Mouse (Mus musculus) heart, postnatal 4 days (tissue): Measurements from ENCODE around the gene Ifit3b. TPM values are rescaled to one million over a fixed set of nuclear protein-coding genes. Genes with fewer than 3 reads are reported as not detected.
"Not testable (repeated sequence)": the region's sequence is repeated elsewhere in the genome, so short reads cannot be mapped to it uniquely, and the experiment has no call there.

Source experiments
- DNase-seq: peaks from one replicate; pipeline ENCODE4 v3.0.0; 2021
- total RNA-seq, 2 experiments: library from RNA; stranded (reverse); gene quantifications; 2 replicates each; pipeline ENCODE4 v1.2.3; 2021

The Ifit3b gene
- total RNA-seq: under 1 TPM in 1 of 2 experiments, not detected in 1; 0.45 TPM

DNA sequence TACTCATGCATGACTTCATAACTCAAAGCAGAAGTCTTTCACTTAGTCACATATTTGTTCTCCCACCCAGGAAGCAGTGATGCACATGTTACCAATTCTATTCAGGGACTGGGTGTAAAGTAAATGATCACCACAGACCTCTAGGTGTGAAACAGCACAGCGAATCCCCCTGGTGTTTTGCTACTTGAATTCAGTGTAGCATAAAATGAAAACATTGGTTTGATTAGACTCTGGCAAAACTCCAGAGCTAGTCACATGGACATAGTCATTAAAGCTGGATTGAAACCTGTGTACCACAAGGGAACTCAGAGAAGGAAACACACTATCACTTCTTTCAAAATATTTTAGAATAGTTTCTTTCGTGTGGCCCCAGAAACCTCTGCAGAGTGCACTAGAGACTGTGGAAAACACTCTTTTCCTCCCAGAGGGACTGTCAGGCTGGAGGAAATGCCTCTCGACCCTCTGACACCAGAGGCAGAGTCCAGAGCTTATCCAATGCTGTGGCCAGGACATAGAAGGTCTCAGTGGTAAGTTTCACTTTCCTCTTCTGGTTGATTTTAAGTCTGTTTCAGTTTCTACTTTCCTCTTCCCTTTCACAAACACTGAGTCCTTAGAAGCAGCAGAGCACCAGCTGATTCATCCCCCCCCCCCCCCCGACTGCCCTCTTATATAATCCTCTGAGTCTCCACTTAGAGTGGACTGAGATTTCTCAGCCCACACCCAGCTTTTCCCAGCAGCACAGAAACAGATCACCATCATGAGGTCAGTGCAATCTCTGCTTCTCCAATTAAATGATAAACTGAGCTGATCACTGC lies at the start of gene Ifit3b:
Gene Ifit3b (plus strand): TSS at position 734 of the 815 bp plus-strand sequence.
- not testable (repeated sequence) for DNase-seq

DNA sequence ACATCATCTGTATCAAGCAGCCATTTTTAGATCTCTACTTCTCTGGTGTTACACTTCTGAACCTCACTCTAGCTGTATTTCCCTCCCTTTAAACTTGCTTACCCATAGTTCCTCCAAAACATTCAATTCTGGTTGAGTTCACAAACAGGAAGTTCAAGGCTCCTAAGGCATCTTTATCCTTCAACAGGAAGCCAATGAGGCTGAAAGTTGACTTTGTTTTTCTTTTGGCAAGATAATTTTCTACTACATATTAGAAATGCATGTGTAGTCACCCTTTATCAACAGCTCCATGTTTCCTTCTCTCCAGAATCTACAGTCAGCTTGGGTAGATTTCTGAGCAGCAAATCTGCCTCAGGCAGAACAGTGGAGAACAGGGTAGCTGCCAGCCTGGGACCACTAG lies 45.2 kb upstream of the Ifit3b start:
- no peak for DNase-seq

- DNase-seq: no peak
Measured at GRCm38 (mm10) chr19:34566178-34566784, 41.5 kb upstream of the Ifit3b start.

DNA sequence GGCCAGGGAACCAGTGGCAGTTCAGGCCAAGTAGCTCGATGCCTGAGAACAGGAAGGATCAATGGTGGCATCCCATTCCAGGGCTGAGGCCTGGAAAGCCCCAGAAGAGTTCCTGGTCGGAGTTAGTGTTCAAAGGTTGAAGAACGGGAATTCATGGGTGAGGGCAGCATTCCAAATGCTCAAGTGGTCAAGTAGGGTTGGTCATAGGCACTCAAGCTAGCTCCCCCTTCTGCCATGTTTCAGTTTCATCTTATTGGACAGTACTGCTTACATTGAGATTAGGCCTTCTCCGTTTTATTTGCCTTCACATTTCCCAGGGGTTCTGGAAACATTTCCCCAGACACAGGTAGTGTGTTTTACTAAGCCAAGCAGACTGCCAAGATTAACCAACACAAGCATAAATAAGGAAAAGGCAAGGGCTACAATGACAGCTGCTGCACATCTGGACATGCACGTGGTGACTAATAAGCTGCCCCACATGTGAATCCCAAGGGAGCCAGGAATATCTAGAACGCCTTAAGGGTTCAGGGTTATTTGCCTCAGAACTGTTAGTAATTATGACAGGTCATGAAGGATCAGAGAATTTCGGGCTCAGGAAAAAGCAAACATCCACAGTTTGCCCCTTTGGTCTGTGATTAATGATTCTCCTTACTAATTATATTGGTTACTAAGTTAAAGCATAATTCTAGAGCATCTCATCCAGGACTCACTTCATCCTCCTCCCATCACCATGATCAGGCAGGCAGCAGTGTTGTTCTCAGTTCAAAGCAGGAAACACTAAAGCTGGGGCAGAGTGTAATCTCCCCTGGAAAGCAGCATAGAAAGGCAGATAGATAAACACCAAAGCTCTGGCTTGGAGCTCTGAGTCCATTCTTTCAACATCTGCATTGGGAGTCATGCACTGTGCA lies 38.5 kb upstream of the Ifit3b start:
- no peak for DNase-seq

DNA sequence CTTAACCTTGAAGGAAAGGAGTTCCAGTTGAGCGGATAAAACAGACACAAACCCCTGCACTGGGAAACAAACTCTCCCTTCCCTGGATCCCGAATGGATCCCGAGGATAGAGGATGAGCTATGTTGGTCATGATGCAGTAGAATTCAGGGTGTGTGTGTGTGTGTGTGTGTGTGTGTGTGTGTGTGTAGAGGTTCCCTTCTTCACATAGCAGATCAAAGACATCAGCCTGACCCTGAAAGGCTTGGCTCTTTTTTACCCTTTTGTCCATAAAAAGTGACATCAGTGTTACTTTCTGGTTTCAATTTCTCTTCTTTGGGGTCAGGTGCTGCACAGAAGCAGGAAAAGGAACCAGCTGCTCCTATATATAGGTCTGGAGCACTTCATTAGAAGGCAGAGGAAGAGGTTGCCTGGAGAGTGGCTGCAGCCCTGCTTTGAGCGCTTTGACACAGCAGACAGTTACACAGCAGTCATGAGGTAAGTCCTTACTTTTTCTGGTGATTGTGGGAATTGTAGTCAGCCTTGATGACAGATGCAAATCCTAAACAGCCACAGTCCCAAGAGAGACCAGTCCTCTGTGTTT lies 37.8 kb upstream of the Ifit3b start:
- no peak for DNase-seq

- no peak for DNase-seq
Measured at GRCm38 (mm10) chr19:34571080-34571479, 36.7 kb upstream of the Ifit3b start.

GRCm38 (mm10) chr19:34573650-34574049 lies 34.1 kb upstream of the Ifit3b start:
- DNase-seq: no peak

- DNase-seq: no peak
Measured at GRCm38 (mm10) chr19:34577121-34577520, 30.6 kb upstream of the Ifit3b start.

DNA sequence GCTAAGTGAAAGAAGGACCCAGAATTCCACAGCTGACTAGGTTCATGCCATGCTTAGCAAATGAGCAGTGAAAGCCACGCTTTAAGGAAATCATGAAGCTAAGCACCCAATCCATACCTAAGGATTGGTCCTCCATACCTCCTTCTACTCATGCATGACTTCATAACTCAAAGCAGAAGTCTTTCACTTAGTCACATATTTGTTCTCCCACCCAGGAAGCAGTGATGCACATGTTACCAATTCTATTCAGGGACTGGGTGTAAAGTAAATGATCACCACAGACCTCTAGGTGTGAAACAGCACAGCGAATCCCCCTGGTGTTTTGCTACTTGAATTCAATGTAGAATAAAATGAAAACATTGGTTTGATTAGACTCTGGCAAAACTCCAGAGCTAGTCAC lies 25.1 kb upstream of the Ifit3b start:
- not testable (repeated sequence) for DNase-seq

- DNase-seq: not testable (repeated sequence)
Measured at GRCm38 (mm10) chr19:34583126-34583766, 24.5 kb upstream of the Ifit3b start, which contains the start of gene Ifit3. Ifit3 (plus strand) TSS chr19:34583531.

DNA sequence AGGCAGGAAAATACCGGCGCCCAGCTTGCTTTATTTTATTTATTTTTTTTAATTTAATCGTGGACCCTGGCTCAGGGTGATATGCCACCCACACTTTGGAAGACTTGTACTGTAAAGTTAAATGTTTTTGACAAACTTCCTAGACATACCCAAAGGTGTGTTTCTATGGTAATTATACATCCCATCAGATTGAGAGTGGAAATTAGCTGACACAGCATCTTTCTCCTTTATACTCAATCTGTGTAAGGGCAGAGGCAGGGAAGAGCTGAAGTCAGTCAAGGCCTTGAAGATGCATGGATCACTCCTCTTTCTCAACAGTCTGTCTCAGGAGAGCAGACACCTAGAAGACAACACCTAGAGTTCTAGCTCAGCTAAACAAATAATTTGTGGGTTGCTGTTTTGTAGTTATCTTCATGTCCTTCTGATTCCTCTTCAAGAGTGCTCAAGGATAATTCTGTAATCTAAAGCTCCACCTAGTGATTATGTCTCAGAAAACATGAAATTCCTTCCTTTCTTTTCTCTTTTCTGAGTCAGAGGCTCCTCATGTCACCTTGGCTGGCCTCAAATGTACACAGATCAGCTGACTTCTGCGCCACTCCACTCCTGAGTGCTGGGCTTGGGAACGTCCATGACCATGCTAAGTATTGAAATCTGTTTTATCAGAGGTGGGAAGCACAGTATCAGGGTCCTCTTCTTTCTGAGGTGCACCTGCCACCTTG lies 21.9 kb upstream of the Ifit3b start:
- DNase-seq: not testable (repeated sequence)

- DNase-seq: not testable (repeated sequence)
Measured at GRCm38 (mm10) chr19:34587898-34588692, 19.7 kb upstream of the Ifit3b start.

DNA sequence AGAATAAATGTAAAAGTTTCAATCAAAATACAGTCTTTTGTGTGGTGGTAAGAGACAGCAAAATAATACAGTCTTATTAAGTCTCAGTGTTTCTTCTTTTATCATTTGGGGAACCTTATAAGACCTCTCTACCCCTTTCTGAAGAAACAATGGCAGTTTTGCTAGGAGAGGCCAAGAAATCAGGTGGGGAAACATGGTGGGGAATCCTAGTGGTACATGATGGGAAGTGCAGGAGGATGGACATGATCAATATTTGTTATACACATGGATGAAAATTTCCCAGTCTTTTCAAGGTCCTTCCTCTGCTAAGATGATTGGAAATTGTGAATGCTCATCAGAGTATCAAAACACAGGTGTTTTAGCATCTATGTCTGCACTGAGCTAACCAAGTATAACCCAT lies 18.8 kb upstream of the Ifit3b start:
- DNase-seq: no peak

DNA sequence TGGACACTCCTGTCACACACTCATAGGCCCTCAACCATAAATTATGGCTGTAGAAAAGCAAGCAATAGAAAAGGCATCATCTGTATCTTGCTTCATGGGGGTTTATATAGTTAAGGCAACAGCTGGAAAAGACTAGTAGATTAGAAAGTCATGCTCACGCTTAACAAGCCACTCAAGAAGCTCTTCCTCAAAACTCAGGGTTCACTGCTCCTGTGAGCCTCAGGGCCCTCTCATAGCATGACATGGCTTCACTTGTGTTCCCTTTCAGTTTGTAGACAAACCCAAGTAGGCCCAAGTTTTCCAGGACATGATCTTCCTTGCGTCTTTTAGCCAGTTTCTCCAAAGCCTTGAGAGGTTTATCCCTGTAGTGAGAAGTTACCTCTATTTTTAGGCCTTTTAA lies 14.3 kb upstream of the Ifit3b start:
- DNase-seq: no peak

DNA sequence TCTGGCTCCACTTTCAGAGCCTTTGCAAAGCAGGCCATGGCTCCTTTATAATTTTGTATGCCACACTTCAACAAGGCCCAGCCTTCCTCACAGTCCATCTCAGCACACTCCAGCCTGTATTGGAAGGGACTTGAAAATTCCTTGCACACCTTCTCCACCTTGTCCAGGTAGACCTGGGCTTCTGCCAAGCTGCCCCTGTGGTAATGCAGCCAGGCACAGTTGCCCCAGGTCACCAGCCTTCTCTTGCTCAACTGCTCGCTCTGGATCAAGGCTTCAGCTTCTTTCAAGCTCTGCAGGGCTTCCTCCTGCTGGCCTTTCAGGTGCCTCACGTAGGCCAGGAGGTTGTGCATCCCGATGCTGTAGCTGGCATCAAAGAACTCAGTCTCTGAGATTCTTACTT lies 13.2 kb upstream of the Ifit3b start:
- DNase-seq: not testable (repeated sequence)

DNA sequence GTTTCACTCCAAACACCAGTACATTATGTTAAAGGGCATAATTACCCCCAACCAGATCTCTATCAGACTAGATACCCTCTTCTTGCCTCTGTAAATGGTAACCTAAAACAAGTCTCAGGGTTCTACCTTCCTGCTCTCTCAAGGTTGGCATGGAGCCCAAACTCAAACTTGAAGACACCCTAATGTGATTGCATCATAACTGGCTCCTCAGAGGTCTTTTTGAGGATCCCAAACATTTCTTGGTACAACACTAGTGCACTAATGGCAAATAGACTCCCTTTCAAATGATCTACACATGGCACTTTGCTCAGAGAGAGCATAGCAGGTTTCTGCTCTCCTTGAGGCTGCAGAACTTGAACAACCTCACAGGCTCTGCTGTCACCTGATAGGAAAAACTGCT lies 11.0 kb upstream of the Ifit3b start:
- no peak for DNase-seq

DNA sequence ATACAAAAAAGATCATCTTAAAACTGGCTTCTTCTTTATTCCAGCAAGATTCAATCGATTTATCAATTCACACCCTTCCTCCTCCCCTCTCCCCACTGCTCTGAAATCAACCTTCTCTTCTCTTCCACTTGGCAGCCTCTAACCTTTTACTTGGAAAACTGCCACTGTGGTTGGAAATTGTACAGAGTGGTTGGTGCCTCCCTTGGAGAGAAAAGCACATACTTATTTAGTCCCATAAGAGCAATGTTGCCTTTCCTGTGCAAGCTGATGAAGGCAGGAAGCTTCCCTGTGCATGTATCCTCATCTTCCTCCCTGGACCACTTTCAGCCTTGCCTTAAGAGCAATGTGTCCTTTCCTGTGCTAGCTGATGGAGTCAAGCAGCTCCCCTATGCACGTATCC lies 9.4 kb upstream of the Ifit3b start:
- DNase-seq: peak; percentile 76

- DNase-seq: not testable (repeated sequence)
Measured at GRCm38 (mm10) chr19:34599250-34599649, 8.5 kb upstream of the Ifit3b start.

DNA sequence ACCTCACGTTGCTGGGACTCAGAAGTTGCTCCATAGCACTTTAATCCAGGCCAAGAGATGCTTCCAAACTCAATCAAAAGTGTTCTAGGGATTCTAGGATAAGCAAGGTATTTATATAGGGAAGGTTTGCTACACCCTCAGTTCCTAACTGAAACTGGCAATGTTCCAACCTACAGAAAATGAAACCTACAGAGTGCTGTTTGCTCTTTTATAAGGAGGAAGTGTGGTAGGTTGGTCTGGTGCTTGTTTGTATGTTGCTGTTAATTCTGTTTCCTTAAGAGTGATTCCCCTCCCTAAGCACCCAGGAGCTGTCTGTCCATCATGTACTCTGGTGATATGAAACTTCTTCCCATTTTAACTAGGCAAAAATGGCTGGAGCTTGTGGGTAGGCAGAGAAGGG lies 5.9 kb upstream of the Ifit3b start, which contains the start of gene Ifit1bl1:
Gene Ifit1bl1 (minus strand): TSS at position 69 of the 400 bp plus-strand sequence.
- DNase-seq: not testable (repeated sequence)

- no peak for DNase-seq
Measured at GRCm38 (mm10) chr19:34605472-34605871, 2.3 kb upstream of the Ifit3b start.
